Mouse (Mus musculus) adrenal gland (tissue): Measurements from ENCODE around the gene Ubac2.

Source experiments
- intact Hi-C: fragments of 180-260 bp; cut with DNase I; formaldehyde crosslinking; loops from one replicate; pipeline ENCODE4 v1.15.1; 2025

Gene Ubac2

GRCm38 (mm10) chr14:122038874-122039647 lies 160.6 kb downstream of the Ubac2 start:
- intact Hi-C loops = no loop called here

DNA sequence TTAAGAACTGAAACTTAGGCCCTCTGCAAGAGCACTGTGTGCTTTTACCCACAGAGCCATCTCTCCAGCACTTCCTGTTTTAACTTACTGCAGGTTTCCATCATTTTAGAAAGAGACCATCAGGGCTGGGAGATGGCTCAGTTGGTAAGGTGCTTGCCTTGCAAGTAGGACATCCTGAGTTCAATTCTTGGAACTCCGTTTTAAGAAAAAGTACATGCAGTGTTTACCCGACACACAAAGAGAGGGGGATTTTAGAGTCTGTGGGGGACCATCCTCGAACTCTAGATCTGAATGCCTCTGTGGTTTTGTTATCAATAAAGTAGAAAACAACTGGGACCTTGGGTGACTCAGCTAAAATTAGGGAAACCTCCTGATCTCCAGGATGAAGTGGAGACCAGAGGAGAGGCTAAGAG lies 163.0 kb downstream of the Ubac2 start:
- intact Hi-C loops = no loop called here

DNA sequence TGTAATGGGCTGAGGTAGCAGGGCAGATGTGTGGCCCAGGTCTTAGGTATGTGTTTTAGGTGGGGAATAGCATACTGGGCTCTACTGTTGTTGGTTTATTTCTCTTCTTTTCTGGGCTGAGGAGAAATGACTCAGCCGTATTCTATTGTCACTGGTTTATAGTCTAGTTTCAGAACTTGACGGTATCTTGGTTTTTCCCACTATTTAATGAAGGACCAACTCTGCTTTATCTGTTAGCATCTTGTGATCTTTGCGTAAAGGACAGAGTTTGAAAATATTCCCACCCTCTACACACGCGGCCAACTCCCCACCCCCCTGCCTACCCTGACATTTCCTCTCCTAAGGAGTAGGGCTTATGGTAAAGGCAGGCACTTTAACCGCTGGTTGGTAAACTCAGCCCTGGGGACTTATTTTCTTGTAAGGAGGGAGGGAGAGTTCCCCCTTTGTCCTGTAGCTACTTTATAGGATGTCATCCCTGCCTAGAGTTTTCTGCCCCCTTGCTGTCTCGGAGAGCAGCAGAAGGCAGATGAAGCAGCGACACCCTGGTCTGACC lies 163.8 kb downstream of the Ubac2 start:
- intact Hi-C loops = no loop called here

GRCm38 (mm10) chr14:122047784-122048183 lies 169.4 kb downstream of the Ubac2 start:
- intact Hi-C loops = no loop called here

GRCm38 (mm10) chr14:122048816-122049215 lies 170.4 kb downstream of the Ubac2 start:
- intact Hi-C loops = no loop called here

DNA sequence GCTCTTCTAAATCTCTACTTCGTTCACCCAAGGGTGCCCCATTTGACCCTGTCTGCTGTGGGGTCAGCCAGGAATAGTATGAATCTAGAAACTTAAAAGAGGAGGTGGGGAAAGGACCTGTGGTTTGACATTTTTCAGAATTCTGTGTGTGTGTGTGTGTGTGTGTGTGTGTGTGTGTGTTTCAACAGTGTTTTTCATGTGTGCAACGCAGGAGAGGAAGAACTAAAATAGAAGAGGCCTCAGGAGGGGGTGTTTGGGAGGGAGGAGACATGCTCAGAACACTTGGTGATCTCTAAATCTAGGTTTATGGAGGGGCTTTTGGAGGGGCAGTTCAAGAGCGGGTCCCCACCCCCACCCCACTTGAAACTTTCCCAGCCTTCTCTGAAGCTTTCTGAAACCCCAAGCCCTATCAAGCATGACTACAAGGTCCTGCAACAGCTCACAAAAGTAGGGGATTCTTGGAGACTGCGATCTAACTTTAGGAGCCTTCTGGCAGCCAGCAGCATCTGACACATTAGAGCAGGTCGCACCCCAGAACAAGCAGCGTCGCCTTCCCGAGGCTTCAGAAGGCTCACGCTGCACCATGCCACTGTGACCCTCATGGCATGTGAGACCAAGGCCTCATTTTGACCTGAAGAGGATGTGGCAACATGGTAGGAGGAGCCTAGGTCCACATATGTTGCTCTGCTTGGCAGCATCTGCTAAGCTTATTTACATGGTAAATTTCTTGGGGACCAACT lies 174.6 kb downstream of the Ubac2 start:
- intact Hi-C loops = no loop called here

DNA sequence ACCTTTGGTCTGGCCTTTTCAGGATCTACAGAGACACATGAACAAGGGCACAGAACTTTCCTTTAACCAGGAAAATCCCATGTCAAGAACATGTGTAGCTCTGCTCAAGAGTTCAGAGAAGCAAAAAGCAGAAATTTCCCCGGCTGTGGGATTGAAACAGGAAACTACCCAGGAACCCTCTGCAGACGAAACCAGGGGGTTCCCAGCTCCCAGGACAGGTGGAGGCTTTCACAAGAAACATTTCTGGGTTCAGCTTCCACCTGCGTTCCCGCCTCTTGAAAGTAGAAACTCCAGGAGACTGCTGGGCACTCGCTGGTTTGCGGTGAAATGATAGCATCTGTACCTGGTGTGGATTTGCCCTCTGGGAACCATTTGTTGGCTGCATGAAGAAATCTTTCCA lies 178.5 kb downstream of the Ubac2 start:
- intact Hi-C loops = no loop called here

DNA sequence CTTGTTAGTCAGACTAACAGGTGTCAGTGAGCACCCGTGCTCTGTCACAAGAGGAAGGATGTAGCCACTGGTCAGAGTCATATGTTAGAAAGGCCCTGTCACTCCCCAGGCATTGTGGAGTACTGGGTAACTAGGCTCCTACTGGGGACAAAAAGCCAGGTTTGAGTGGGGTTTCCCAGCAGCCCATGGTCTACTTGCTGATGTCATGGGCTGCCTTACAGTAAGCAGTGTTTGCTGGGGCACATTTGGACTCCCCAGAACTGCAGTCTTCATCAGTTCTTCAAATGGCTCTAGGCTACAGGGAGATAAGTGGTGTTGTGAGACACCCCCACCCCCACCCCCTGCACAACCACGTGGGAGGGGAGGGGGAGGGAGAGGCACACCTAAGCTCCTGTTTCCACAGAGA lies 179.5 kb downstream of the Ubac2 start:
- intact Hi-C loops = no loop called here

GRCm38 (mm10) chr14:122060642-122061041 lies 182.2 kb downstream of the Ubac2 start:
- intact Hi-C loops = loop anchor here (1.0 to 10.0 kb wide), 4 partner anchors 64 to 198 kb away; no protein-coding TSS in a partner anchor

GRCm38 (mm10) chr14:122061376-122061775 lies 183.0 kb downstream of the Ubac2 start:
- intact Hi-C loops = loop anchor here (5.0 to 10.0 kb wide), 3 partner anchors 63 to 199 kb away; no protein-coding TSS in a partner anchor

DNA sequence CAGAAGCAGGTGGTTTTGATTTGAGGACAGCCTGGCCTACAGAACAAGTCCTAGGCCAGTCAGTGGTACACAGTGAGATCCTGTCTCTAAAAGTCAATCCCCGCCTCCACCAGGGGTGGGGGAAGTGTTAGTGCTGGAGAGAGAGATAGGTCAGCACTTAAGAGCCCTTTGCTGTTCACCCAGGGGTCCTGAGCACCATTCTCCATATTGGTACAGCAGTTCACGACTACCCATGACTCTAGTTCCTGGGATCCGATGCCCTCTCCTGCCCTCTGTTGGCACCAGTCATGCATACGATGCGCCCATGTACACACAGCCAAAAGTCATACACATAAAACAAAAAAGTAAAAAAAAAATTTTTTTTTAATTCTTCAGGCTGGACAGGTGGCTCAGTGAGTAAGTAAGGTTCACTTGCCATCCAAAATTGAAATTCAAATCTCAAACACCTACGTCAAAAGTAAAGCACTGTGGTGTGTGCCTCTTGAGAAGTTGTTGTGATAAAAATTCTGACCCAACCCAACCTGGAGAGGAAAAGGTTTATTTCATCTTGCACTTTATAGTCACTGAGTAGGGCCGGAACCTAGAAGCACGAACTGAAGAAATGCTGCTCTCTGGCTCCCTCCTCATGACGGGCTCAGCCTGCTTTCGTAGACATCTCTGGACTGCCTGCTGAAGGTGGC lies 184.1 kb downstream of the Ubac2 start:
- intact Hi-C loops = loop anchor here (5.0 to 10.0 kb wide), 3 partner anchors 62 to 200 kb away; no protein-coding TSS in a partner anchor

DNA sequence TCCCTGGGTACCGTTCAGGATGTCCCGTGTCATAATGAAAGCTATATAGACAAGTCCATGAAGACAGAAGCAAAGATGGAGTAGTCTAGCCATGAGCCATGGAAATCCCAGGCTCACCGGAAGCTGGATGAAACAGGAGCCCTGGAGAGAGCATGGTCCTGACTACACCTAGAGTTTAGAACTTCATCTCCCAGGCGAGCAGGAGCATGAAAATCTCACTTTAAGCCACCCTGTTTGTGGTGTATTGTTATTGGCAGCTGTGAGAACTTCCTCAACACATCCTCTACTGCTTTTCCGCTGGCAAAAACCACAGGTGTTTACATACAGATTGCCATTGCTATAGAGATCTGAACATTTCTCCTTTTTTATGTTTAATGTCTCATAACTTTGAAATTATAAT lies 185.2 kb downstream of the Ubac2 start:
- intact Hi-C loops = loop anchor here (5.0 to 10.0 kb wide), 3 partner anchors 61 to 201 kb away; no protein-coding TSS in a partner anchor

DNA sequence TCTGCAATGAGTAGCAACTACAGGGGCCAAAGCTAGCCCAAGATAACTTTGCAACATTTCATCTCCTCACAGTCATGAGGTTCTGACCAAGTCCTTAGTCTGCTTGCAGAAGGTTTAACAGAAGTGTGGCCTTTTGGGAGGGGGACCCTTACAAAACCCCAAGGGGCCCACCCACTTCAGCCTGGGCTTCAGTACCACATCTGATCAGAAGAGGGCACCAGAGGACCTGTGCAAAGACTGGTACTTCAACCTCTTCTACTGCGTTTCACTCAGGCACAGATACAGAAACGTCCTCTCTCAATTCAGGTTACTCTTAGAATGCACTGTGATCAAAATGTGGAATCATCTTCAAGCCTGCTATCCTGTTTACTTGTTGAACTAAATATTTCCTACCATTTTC lies 186.1 kb downstream of the Ubac2 start:
- intact Hi-C loops = loop anchor here (5.0 to 10.0 kb wide), 3 partner anchors 60 to 202 kb away; no protein-coding TSS in a partner anchor

DNA sequence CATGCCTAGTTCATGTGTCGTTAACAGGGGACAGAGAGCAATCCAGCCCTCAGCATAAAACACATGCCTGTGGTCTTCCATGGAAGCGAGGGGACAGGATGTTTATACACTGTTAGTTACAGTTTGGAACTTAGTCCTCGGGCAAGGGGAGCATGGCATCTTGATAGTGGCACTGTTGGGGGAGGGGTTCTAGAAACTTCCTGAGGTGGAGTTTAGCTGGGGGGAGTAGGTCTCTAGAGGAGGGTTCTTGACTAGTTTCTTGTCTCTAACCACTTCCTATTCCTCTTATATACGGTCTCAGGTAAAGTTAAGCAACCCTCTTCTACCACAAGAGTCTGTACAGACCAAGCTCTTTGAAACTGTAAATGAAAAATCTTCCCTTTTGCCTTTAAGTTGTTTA lies 187.8 kb downstream of the Ubac2 start:
- intact Hi-C loops = loop anchor here (10.0 kb wide), 1 partner anchor 59 kb away; no protein-coding TSS in a partner anchor

GRCm38 (mm10) chr14:122068036-122068435 lies 189.6 kb downstream of the Ubac2 start:
- intact Hi-C loops = loop anchor here (10.0 kb wide), 1 partner anchor 57 kb away; no protein-coding TSS in a partner anchor

GRCm38 (mm10) chr14:122068801-122069695 lies 190.6 kb downstream of the Ubac2 start:
- intact Hi-C loops = loop anchor here (10.0 kb wide), 1 partner anchor 56 kb away; no protein-coding TSS in a partner anchor

GRCm38 (mm10) chr14:122069948-122070347 lies 191.5 kb downstream of the Ubac2 start:
- intact Hi-C loops = loop anchor here (10.0 kb wide), 1 partner anchor 55 kb away; no protein-coding TSS in a partner anchor
